Comparison of ENCODE assay signal across 7 mouse cellular contexts in genomic region chrX:20291282-20292039, GRCm38 (mm10). TPM values are rescaled to one million over a fixed set of nuclear protein-coding genes. Genes with fewer than 3 reads are reported as not detected.
A peak's percentile ranks its signal among the peaks of the same experiment; 100 is the strongest.
DNase-seq lines count a peak whose midpoint lies in the region; ATAC-seq and TF ChIP-seq lines count a peak whose summit lies in the region.

Gene Slc9a7 (minus strand): TSS chrX:20291807.

- H3K27ac ChIP-seq in bone marrow, adult 2 months (ENCODE audit: control insufficient read depth, insufficient read depth, low read depth, low read length, poor library complexity) = peak within 1 kb of the TSS; percentile 67
- H3K27ac ChIP-seq in embryonic fibroblast, embryonic 13.5 days (ENCODE audit: insufficient read depth, low read length) = no peak within 1 kb of the TSS
- no peak within 1 kb of the TSS for H3K27ac ChIP-seq in heart, embryonic 12.5 days (ENCODE audit: poor library complexity, severe bottlenecking)
- no peak within 1 kb of the TSS for H3K27ac ChIP-seq in kidney, embryonic 16.5 days (ENCODE audit: low read length)
- no peak within 1 kb of the TSS for H3K27ac ChIP-seq in liver, adult 2 months (replicated peaks; ENCODE audit: insufficient read depth, low read depth, low read length)

- H3K9me3 ChIP-seq in heart, embryonic 12.5 days (replicated peaks) = no peaks in the 10 kb centered on the region
- H3K9me3 ChIP-seq in kidney, embryonic 16.5 days (ENCODE audit: low read length) = no peaks in the 10 kb centered on the region

- H3K4me2 ChIP-seq in heart, embryonic 12.5 days = peak within 1 kb of the TSS; percentile 67
- peak within 1 kb of the TSS; percentile 67 for H3K4me2 ChIP-seq in kidney, embryonic 16.5 days (replicated peaks; ENCODE audit: low read depth, low read length)

- H3K4me3 ChIP-seq in bone marrow, adult 2 months (replicated peaks; ENCODE audit: control insufficient read depth, low read depth, low read length) = peak within 1 kb of the TSS; percentile 86
- H3K4me3 ChIP-seq in embryonic fibroblast, embryonic 13.5 days (ENCODE audit: insufficient read depth, low read length) = peak within 1 kb of the TSS; percentile 33
- peak within 1 kb of the TSS; percentile 65 for H3K4me3 ChIP-seq in heart, embryonic 12.5 days
- H3K4me3 ChIP-seq in kidney, embryonic 16.5 days (ENCODE audit: low read length) = peak within 1 kb of the TSS; percentile 60
- H3K4me3 ChIP-seq in liver, adult 2 months (ENCODE audit: insufficient read depth, low read depth, low read length) = peak within 1 kb of the TSS; percentile 66

- no peak for TF ChIP-seq CTCF in bone marrow, adult 2 months (IDR thresholded peaks at IDR 0.05; ENCODE audit: control insufficient read depth, insufficient read depth, low read length)
- no peak for TF ChIP-seq CTCF in embryonic fibroblast, embryonic 13.5 days (IDR thresholded peaks at IDR 0.05; ENCODE audit: borderline replicate concordance, insufficient read depth, low read length)
- no peak for TF ChIP-seq CTCF in liver, adult 2 months (IDR thresholded peaks at IDR 0.05; ENCODE audit: low read depth, low read length)

- no peaks in the 10 kb centered on the region for H3K79me2 ChIP-seq in liver, adult 2 months (ENCODE audit: control insufficient read depth, insufficient read depth, low read length)

- no peak for TF ChIP-seq POLR2A in bone marrow, adult 2 months (IDR thresholded peaks at IDR 0.05; ENCODE audit: borderline replicate concordance, control insufficient read depth, low read depth, low read length)
- no peak for TF ChIP-seq POLR2A in embryonic fibroblast, embryonic 13.5 days (IDR thresholded peaks at IDR 0.05; ENCODE audit: low read depth, low read length)
- TF ChIP-seq POLR2A in liver, adult 2 months (IDR thresholded peaks at IDR 0.05; ENCODE audit: extremely low read depth, insufficient read depth, low read length) = no peak

- H3K36me3 ChIP-seq in heart, embryonic 12.5 days = no peaks in the 10 kb centered on the region
- H3K36me3 ChIP-seq in kidney, embryonic 16.5 days (ENCODE audit: insufficient read depth, low read length) = no peaks in the 10 kb centered on the region
- H3K36me3 ChIP-seq in liver, adult 2 months (ENCODE audit: control insufficient read depth, insufficient read depth, low read length) = no peaks in the 10 kb centered on the region

- 11% methylated on average over 58 of the region's 65 CpGs for WGBS in bone marrow, adult 2 months
- 11% methylated on average over 34 of the region's 65 CpGs for WGBS in heart, embryonic 12.5 days
- WGBS in kidney, embryonic 16.5 days = 24% methylated on average over 26 of the region's 65 CpGs
- WGBS in liver, adult 2 months = under 1% methylated on average over 50 of the region's 65 CpGs

- peak; percentile 84 for ATAC-seq in heart, embryonic 12.5 days (ENCODE audit: insufficient number of reproducible peaks, low FRiP score)
- ATAC-seq in kidney, embryonic 16.5 days (ENCODE audit: low FRiP score, low TSS enrichment) = peak; percentile 95
- ATAC-seq in monocyte, adult 5-6 weeks (replicated peaks; ENCODE audit: insufficient number of reproducible peaks, low FRiP score, low TSS enrichment, poor library complexity, severe bottlenecking) = 0 out of 2 replicates have a peak, but pooled peaks have one; percentile 27

- H3K9ac ChIP-seq in heart, embryonic 12.5 days = peak within 1 kb of the TSS; percentile 74
- peak within 1 kb of the TSS; percentile 57 for H3K9ac ChIP-seq in kidney, embryonic 16.5 days (replicated peaks; ENCODE audit: low read length)
- peak within 1 kb of the TSS; percentile 66 for H3K9ac ChIP-seq in liver, adult 2 months (ENCODE audit: low read depth, low read length)

- H3K27me3 ChIP-seq in heart, embryonic 12.5 days (replicated peaks) = peaks cover 5% of the 10 kb centered on the region; the same call in 1 of the 2 replicates
- H3K27me3 ChIP-seq in kidney, embryonic 16.5 days (ENCODE audit: insufficient read depth, low read length) = peaks cover 5% of the 10 kb centered on the region; the same call in 1 of the 2 replicates
- no peaks in the 10 kb centered on the region for H3K27me3 ChIP-seq in liver, adult 2 months (ENCODE audit: control insufficient read depth, insufficient read depth, low read length)

- DNase-seq in liver, adult 2 months (ENCODE audit: extremely low read depth, low read depth, low spot score) = peak; percentile 7
- DNase-seq in spleen, postnatal 14 days (ENCODE audit: low spot score in 2 of 2) = peak; percentile 22 to 44

- no peaks in the 10 kb centered on the region for H3K4me1 ChIP-seq in bone marrow, adult 2 months (ENCODE audit: control insufficient read depth, insufficient read depth, low read length)
- no peaks in the 10 kb centered on the region for H3K4me1 ChIP-seq in embryonic fibroblast, embryonic 13.5 days (ENCODE audit: control insufficient read depth, insufficient read depth, low read length)
- no peaks in the 10 kb centered on the region for H3K4me1 ChIP-seq in heart, embryonic 12.5 days (replicated peaks)
- no peaks in the 10 kb centered on the region for H3K4me1 ChIP-seq in kidney, embryonic 16.5 days (ENCODE audit: insufficient read depth, low read length)
- no peaks in the 10 kb centered on the region; the same call in 1 of the 2 replicates for H3K4me1 ChIP-seq in liver, adult 2 months (ENCODE audit: control insufficient read depth, insufficient read depth, low read length)

RNA-seq across cellular contexts. Expression of gene Slc9a7, which starts in this region (rescaled TPM):
- polyA plus RNA-seq in bone marrow, adult 2 months (2011; ENCODE audit: insufficient read depth, insufficient read length, low replicate concordance, missing spikeins) = 0.75 and 2.3 TPM in 2 replicates
- polyA plus RNA-seq in embryonic fibroblast, embryonic 13.5 days (2011; ENCODE audit: insufficient read length, low read depth, missing spikeins) = 0.20 and 0.91 TPM in 2 replicates
- 6.1 and 7.9 TPM in 2 replicates for polyA plus RNA-seq in heart, embryonic 12.5 days (2016; fragmentation: Nextera tagmentation; extraction: Ambion mirVana)
- 1.3 and 1.5 TPM in 2 replicates for polyA plus RNA-seq in kidney, embryonic 16.5 days (2015; fragmentation: Nextera tagmentation; extraction: Ambion mirVana)
- 1.2 and 3.0 TPM in 2 replicates for total RNA-seq in liver, adult 2 months (2014; rRNA removed)
- 0.25 and 0.65 TPM in 2 replicates for polyA plus RNA-seq in liver, adult 2 months (2012; rRNA removed)
- 12.5 to 61.2 TPM (median 32.6 TPM) in 3 replicates for total RNA-seq in monocyte, adult 5-6 weeks (2017)

Comparison
In these comparisons a context has a peak if more than half of its experiments do, and no peak if none do; other contexts are left out.
1. H3K4me3 ChIP-seq: peak in every context shown above with its lines; median percentile 86 in bone marrow, adult 2 months; 66 in liver, adult 2 months; 65 in heart, embryonic 12.5 days; 60 in kidney, embryonic 16.5 days; 33 in embryonic fibroblast, embryonic 13.5 days.
2. ATAC-seq: peak in every context shown above with its lines; median percentile 95 in kidney, embryonic 16.5 days; 84 in heart, embryonic 12.5 days; 27 in monocyte, adult 5-6 weeks.